Mouse (Mus musculus) heart, postnatal 10 days (tissue): ENCODE data around the gene Rem1. TPM values are rescaled to one million over a fixed set of nuclear protein-coding genes. Genes with fewer than 3 reads are reported as not detected.
A peak's percentile ranks its signal among the peaks of the same experiment; 100 is the strongest.

Experiments
- DNase-seq, 2 experiments: peaks; one replicate each; pipeline ENCODE4 v3.0.0; 2021
- intact Hi-C: fragments of 180-260 bp; cut with DNase I; formaldehyde crosslinking; loops from one replicate; pipeline ENCODE4 v1.15.1; 2025
- total RNA-seq, 2 experiments: library from RNA; stranded (reverse); gene quantifications; 2 replicates each; pipeline ENCODE4 v1.2.3; 2021

Rem1 gene
- total RNA-seq, result 10 to 100 TPM; 12.9 to 15.3 TPM

GRCm38 (mm10) chr2:152626774-152627591 is at the start of gene Rem1:
Rem1 (plus strand) TSS chr2:152626951.
- intact Hi-C loops, result no loop called here
- peak; percentile 52 to 64 for DNase-seq

- no peak for DNase-seq
- intact Hi-C loops, result no loop called here
Observed at GRCm38 (mm10) chr2:152580107-152580506, 46.6 kb upstream of the Rem1 start, which contains the start of gene Defb19. Defb19 (minus strand) TSS chr2:152580312.

- no peak for DNase-seq
- intact Hi-C loops, result no loop called here
Observed at GRCm38 (mm10) chr2:152580612-152581011, 46.1 kb upstream of the Rem1 start.

GRCm38 (mm10) chr2:152586926-152587560 is 39.7 kb upstream of the Rem1 start:
- intact Hi-C loops, result loop anchor here (5.0 kb wide), 1 partner anchor 115 kb away; no protein-coding TSS in a partner anchor
- DNase-seq, result peak; percentile 17 to 45

- no peak for DNase-seq
- intact Hi-C loops, result loop anchor here (5.0 kb wide), 1 partner anchor 116 kb away; no protein-coding TSS in a partner anchor
Observed at GRCm38 (mm10) chr2:152588450-152588849, 38.3 kb upstream of the Rem1 start.

GRCm38 (mm10) chr2:152589021-152589420 is 37.7 kb upstream of the Rem1 start:
- intact Hi-C loops, result loop anchor here (5.0 kb wide), 1 partner anchor 117 kb away; no protein-coding TSS in a partner anchor
- DNase-seq, result no peak

- intact Hi-C loops, result no loop called here
- no peak for DNase-seq
Observed at GRCm38 (mm10) chr2:152599299-152599698, 27.5 kb upstream of the Rem1 start, which contains the start of gene Defb45. Defb45 (minus strand) TSS chr2:152599399.

GRCm38 (mm10) chr2:152600076-152600475 is 26.7 kb upstream of the Rem1 start:
- DNase-seq, result no peak
- intact Hi-C loops, result loop anchor here (5.0 kb wide), 2 partner anchors 48 to 128 kb away; no protein-coding TSS in a partner anchor

GRCm38 (mm10) chr2:152601275-152601960 is 25.3 kb upstream of the Rem1 start:
- DNase-seq, result no peak
- intact Hi-C loops, result loop anchor here (5.0 kb wide), 2 partner anchors 49 to 129 kb away; no protein-coding TSS in a partner anchor

- intact Hi-C loops, result loop anchor here (5.0 kb wide), 2 partner anchors 52 to 132 kb away; no protein-coding TSS in a partner anchor
- peak; percentile 26 to 72 for DNase-seq
Observed at GRCm38 (mm10) chr2:152604057-152604456, 22.7 kb upstream of the Rem1 start, which contains the start of gene Defb36. Defb36 (plus strand) TSS chr2:152604327.

GRCm38 (mm10) chr2:152607746-152608145 is 19.0 kb upstream of the Rem1 start:
- intact Hi-C loops, result no loop called here
- DNase-seq, result no peak

- intact Hi-C loops, result no loop called here
Observed at GRCm38 (mm10) chr2:152608719-152609118, 18.0 kb upstream of the Rem1 start.

GRCm38 (mm10) chr2:152612193-152612592 is 14.6 kb upstream of the Rem1 start:
- DNase-seq, result no peak
- intact Hi-C loops, result no loop called here

More at GRCm38 (mm10) chr2:152608719-152609118, 18.0 kb upstream of the Rem1 start:
- DNase-seq, result no peak

- intact Hi-C loops, result loop anchor here (1.0 to 5.0 kb wide), 2 partner anchors 42 to 62 kb away; no protein-coding TSS in a partner anchor
- peak; percentile 78 to 81 for DNase-seq
Observed at GRCm38 (mm10) chr2:152615563-152615962, 11.2 kb upstream of the Rem1 start.

GRCm38 (mm10) chr2:152616470-152616869 is 10.3 kb upstream of the Rem1 start:
- intact Hi-C loops, result loop anchor here (5.0 kb wide), 1 partner anchor 61 kb away; no protein-coding TSS in a partner anchor
- no peak for DNase-seq

GRCm38 (mm10) chr2:152617374-152617773 is 9.4 kb upstream of the Rem1 start:
- DNase-seq, result no peak
- intact Hi-C loops, result loop anchor here (5.0 kb wide), 1 partner anchor 60 kb away; no protein-coding TSS in a partner anchor

GRCm38 (mm10) chr2:152620367-152621134 is 6.2 kb upstream of the Rem1 start:
- intact Hi-C loops, result loop anchor here (5.0 kb wide), 1 partner anchor 212 kb away; the partner anchor contains the start of gene Bcl2l1
- peak in 1 of 2 experiments; percentile 31 for DNase-seq

- no peak for DNase-seq
- intact Hi-C loops, result loop anchor here (5.0 kb wide), 1 partner anchor 210 kb away; the partner anchor contains the start of gene Bcl2l1
Observed at GRCm38 (mm10) chr2:152622151-152622550, 4.6 kb upstream of the Rem1 start.

- intact Hi-C loops, result loop anchor here (5.0 kb wide), 1 partner anchor 209 kb away; the partner anchor contains the start of gene Bcl2l1
- no peak for DNase-seq
Observed at GRCm38 (mm10) chr2:152622953-152623352, 3.8 kb upstream of the Rem1 start, which contains the start of gene Defb25. Defb25 (minus strand) TSS chr2:152623053.
